Mouse (Mus musculus): ENCODE data around the gene Ss18l2.

Ss18l2 gene

GRCm38 (mm10) chr9:121760271-121761090 is 50.4 kb downstream of the Ss18l2 start:
- DNase-seq: peak; percentile 50 to 66

- DNase-seq: peak in 1 of 2 experiments; percentile 15
Observed at GRCm38 (mm10) chr9:121761091-121761665, 51.0 kb downstream of the Ss18l2 start.

GRCm38 (mm10) chr9:121761787-121762186 is 51.7 kb downstream of the Ss18l2 start:
- peak in 1 of 2 experiments; percentile 13 for DNase-seq

GRCm38 (mm10) chr9:121762248-121762647 is 52.1 kb downstream of the Ss18l2 start:
- DNase-seq: peak in 1 of 2 experiments; percentile 17

GRCm38 (mm10) chr9:121762761-121763160 is 52.6 kb downstream of the Ss18l2 start:
- peak in 1 of 2 experiments; percentile 24 for DNase-seq

Measured in cerebellum, postnatal 25 days (tissue).